Mouse (Mus musculus): ENCODE measurements around the gene Abcg8.

Gene Abcg8

GRCm38 (mm10) chr17:84658195-84658594 is 17.9 kb upstream of the Abcg8 start:
- DNase-seq (ENCODE audit: low spot score in 2 of 2), result no peak

DNA sequence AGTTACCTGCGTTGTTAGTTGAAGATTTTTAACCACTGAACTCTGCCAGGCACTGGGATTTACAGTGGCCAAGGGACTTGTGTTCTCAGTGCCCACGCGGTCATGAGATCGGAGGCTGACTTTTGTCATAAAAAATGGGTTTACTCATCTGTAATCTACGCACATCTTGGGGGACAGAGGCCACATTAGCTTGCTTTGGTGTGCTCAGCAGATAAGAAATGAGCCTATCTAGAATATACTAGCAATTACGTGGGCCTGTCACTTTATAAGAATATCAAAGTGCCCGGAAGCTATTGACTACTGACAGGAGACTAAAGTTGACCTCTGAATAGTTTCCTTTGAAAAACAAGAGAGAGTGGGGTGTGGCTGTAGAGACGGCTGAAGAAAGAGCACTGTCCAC is 17.2 kb upstream of the Abcg8 start:
- no peak for DNase-seq (ENCODE audit: low spot score in 2 of 2)

GRCm38 (mm10) chr17:84665053-84665452 is 11.0 kb upstream of the Abcg8 start:
- DNase-seq (ENCODE audit: low spot score in 2 of 2), result no peak

DNA sequence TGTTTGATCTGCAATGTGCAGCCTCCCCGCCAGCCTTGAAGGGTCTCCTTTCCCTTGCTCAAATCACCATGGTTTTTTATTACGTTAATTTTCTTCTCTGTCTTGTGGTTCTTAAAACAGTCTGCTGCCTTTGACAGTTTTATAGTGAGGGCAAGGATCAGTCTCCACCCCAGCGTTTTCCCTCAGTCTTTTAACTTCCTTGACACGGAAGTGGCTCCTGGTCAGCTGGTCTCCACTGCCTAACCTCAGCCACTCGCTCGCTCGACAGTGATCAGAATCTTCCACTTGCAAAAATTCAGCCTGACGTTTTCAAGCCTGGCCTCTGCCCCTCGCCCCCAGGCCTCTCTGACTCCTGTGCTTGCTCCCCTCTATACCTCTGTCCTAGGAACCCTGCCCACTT is 10.4 kb upstream of the Abcg8 start:
- DNase-seq (ENCODE audit: low spot score in 2 of 2), result no peak

DNA sequence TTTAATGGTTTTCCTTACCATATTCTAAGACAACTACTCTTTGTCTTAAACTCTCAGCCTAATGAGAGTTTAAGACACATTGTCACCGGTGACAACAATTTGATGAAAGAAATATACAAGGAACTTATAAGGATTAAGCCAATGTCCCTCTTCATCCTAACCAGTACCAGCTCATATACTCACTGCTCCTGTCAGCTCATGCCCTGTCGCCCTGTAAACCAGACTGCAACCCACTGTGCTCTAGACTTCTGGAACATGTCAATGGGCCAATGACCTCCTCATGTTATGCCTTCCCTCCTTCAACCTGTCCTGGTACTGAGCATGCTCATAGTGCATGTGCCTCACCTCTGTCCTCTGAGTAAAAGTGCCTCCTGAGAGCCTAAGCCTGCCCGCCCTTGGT is 8.3 kb upstream of the Abcg8 start:
- no peak for DNase-seq (ENCODE audit: low spot score in 2 of 2)

- DNase-seq (ENCODE audit: low spot score in 2 of 2), result no peak
Observed at GRCm38 (mm10) chr17:84672376-84673369, 3.4 kb upstream of the Abcg8 start.

DNA sequence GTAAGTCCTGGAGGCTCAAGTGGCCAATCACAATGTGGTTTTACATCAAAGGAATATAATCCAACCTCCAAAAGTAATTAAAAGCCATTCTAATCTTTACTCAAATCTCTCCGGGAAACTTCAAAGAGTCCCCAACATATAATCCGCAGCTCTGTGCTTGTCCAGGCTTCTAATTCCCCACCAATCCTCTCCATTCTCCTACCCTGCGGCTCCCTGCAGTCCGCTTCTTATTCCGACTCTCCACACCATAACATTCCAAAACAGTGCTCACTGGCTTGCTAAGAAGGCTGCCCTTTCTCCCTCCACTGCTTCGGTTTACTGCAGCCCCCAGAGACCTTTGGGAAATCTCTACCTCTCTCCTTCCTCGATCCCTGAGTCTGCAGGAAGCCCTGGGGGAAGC is 2.1 kb upstream of the Abcg8 start:
- DNase-seq (ENCODE audit: low spot score in 2 of 2), result no peak

GRCm38 (mm10) chr17:84675204-84675603 is 898 bp upstream of the Abcg8 start:
- no peak for DNase-seq (ENCODE audit: low spot score in 2 of 2)

DNA sequence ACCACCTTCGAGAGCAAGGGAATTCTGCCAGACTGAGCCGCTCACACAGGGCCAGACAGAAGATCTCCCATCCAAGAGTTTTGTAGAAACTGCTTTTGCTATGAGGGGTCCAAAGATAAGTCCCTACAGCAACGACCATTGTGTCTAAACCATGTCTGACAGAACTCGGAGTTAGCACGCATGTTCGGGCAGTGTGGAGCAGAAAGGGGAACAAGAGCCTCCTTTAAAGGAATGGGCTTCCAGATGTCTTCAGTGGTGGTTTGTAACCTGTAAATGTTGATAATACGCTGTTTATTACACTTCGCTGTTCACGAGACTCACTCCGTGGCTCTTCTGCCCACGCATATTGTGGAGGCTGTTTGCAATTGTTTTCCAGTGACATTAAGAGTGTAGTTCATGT is 1.5 kb downstream of the Abcg8 start:
- no peak for DNase-seq (ENCODE audit: low spot score in 2 of 2)

DNA sequence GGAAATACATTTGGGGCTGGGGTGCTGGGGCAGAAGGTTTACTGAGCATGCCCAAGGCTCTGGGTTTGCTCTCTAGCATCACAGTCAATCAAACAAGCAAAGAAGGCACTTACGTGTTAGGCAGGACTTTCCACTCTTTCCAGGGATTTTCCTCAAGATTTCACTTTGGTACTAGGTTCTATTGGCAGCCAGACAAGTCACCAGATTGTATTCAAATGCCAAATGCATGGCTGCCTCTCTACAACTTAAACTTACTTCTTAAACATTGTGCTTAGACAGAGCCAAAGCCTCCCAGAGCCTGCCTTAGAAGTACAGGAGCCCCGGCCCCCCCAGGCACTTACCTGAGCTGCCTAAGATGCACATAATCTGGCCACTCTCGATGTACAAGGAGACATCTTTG is 5.6 kb downstream of the Abcg8 start:
- no peak for DNase-seq (ENCODE audit: low spot score in 2 of 2)

DNA sequence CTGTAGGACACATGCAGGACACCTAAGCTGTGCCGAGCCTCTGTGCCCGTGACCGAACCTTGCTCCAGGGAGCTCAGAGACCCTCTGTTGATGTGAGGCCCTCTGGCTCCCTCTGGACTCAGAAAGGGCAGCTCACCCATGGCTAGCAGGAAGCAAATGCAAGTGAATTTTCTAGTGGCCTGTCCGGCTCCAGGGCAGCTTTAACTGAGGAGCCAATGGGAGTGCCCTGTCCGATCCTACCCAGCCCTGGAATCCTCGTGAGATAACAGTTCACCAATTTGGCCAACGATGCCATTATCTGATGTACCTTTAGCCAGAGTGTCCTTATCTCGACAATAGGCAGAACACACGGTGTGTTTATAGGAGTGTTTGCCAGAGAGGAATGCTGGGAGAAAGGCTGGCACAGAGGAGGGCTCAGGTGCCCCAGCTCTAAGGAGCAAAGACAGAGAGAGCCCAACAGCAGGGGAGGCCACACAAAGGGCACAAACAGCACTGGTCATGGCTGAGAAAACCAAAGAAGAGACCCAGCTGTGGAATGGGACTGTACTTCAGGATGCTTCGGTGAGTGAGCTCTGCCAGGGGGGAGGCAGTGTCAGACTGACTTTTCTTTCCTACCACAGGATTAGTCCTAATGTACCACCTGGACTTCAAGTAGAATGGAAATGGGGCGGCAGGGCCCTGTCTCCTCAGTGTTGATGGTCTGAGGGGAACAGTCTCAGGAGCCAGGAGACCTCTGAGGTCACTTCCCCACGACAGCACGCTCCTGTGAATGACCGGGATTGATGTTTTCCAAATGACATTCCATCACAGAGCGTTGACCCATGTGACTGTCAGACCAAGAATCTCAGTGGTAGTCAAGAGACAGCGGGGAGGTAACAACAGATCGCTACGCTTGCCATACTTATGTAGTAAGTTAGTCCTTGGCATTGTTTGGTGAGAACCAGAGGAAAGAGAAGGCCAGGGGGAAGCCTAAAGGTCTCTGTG is 6.9 kb downstream of the Abcg8 start, which contains the start of gene Abcg5:
TSS of gene Abcg5 (minus strand) at position 278 of the 984 bp plus-strand sequence.
- no peak for DNase-seq (ENCODE audit: low spot score in 2 of 2)

DNA sequence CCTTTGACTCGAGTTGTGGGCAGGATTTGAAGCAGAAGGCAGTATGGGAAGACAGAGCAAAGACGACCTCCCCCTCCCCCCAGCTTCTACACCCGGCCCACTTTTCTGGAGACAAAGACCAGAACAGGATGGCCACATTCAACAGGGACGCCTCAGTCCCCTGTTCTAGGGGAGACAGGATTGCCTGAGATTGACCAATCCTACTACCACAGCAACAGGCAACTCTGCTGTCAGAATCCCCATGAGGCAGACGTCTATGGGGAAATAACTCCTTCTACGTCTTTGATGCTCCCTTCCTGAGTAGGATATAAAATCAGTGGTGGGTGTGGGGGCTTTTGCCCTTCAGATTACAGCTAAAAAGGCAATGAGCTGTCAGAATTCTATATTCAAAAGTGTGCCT is 8.2 kb downstream of the Abcg8 start:
- no peak for DNase-seq (ENCODE audit: low spot score in 2 of 2)

DNA sequence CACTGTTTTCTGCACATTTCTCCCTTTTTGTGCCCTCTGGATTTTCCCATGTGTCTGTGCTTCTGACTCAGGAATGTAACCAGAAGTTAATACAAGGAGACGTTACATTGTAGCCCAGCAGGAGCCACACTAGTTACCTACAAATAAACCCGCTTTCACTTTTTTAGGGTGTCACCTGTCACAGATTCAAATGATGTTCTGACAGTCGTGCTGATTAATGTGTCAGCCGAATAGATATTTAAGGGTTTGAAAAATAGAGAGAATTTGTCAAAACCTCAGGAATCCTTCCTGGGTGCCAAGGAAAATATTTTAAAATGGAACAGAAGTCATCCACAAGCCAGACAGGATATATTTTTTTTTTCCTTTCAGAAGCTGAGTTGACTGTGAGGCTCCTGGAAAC is 9.2 kb downstream of the Abcg8 start:
- DNase-seq (ENCODE audit: low spot score in 2 of 2), result no peak

DNA sequence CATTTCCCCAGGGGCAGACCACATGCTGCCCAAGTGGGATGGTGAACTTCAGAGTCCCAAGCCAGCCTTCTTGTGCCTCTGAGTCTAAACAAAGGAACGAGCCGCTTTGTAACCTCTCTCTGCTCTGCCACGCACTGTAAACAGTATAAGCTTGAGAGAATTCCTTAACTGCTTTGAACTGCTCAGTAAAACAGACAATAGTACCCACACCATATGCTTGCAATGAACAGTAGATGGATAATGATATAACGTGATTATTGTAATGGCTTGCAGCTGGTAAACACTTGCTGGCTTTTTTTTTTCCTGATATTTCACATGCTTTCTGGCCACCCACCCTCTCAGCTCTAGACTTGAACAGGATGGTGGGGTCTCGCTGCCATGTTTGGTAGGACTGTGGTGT is 11.9 kb downstream of the Abcg8 start:
- DNase-seq (ENCODE audit: low spot score in 2 of 2), result no peak

GRCm38 (mm10) chr17:84688834-84689233 is 12.7 kb downstream of the Abcg8 start:
- no peak for DNase-seq (ENCODE audit: low spot score in 2 of 2)

DNA sequence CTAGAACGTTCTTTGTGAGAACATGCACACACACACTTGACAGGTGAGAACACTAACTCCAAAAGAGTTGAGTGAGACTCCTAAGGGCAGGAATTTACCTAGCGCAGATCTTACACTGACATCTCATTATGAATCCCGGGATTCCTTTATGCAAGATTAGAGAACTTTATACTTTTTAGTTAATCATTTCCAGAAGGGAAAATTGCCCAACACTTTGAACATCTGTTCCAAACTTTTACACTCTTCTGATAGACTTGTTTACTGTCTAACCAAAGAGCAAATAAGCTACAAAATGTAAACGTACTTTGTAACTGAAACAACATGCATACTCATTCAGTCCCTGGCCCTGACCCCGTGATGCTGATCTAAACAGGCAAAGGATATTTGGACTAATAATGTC is 13.2 kb downstream of the Abcg8 start:
- no peak for DNase-seq (ENCODE audit: low spot score in 2 of 2)

GRCm38 (mm10) chr17:84690111-84690510 is 14.0 kb downstream of the Abcg8 start:
- no peak for DNase-seq (ENCODE audit: low spot score in 2 of 2)

GRCm38 (mm10) chr17:84693741-84694140 is 17.6 kb downstream of the Abcg8 start:
- DNase-seq (ENCODE audit: low spot score in 2 of 2), result no peak

DNA sequence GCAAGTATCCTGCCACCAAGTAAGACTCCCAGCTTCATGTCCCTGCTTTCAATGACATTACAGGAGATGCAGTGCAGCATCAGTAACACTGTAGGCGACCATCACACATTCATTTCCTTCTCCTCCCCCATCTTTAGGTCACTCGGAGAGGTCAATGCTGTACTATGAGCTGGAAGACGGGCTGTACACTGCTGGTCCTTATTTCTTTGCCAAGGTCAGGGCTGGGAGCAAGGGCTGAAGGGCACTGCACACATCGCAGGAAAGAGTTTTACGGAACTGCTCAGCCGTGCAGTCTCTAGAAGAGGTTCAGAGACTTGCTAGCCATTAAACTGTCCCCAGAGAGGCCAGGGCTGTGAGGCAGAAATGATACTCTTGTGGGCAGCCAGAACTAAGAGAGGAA is 20.4 kb downstream of the Abcg8 start:
- no peak for DNase-seq (ENCODE audit: low spot score in 2 of 2)

GRCm38 (mm10) chr17:84698727-84699126 is 22.6 kb downstream of the Abcg8 start:
- DNase-seq (ENCODE audit: low spot score in 2 of 2), result peak; percentile 42 to 62

GRCm38 (mm10) chr17:84707407-84707806 is 31.3 kb downstream of the Abcg8 start:
- no peak for DNase-seq (ENCODE audit: low spot score in 2 of 2)

- no peak for DNase-seq (ENCODE audit: low spot score in 2 of 2)
Observed at GRCm38 (mm10) chr17:84708818-84709217, 32.7 kb downstream of the Abcg8 start.
